Mouse (Mus musculus) kidney, embryonic 16.5 days (tissue): ENCODE measurements around the gene Nadk2. TPM values are rescaled to one million over a fixed set of nuclear protein-coding genes. Genes with fewer than 3 reads are reported as not detected.

ENCODE experiments used
- ATAC-seq: fragments of 200-750 bp; cut with Nextera tagmentation; 2 replicates; pipeline ENCODE4 v1.8.0; 2017; ENCODE audit warnings: moderate TSS enrichment; ENCODE audit not compliant: low FRiP score, low TSS enrichment
- H3K27ac ChIP-seq: fragments of 300-500 bp; sonication (generic); 2 replicates; pipeline ENCODE4 v1.5.1; 2014; ENCODE audit warnings: low read length
- H3K27me3 ChIP-seq: fragments of 300-500 bp; sonication (generic); 2 replicates; pipeline ENCODE4 v1.6.1; 2014; ENCODE audit warnings: low read length, control low read depth, mixed read lengths; ENCODE audit not compliant: insufficient read depth
- H3K36me3 ChIP-seq: fragments of 300-500 bp; sonication (generic); 2 replicates; pipeline ENCODE4 v1.6.1; 2014; ENCODE audit warnings: low read length, control low read depth, mixed read lengths; ENCODE audit not compliant: insufficient read depth
- H3K4me1 ChIP-seq: fragments of 300-500 bp; sonication (generic); 2 replicates; pipeline ENCODE4 v1.6.1; 2014; ENCODE audit warnings: low read length, control low read depth, mixed read lengths; ENCODE audit not compliant: insufficient read depth
- H3K4me2 ChIP-seq: fragments of 300-500 bp; sonication (generic); replicated peaks from 2 replicates; pipeline ENCODE4 v1.6.1; 2014; ENCODE audit warnings: low read depth, low read length
- H3K4me3 ChIP-seq: fragments of 300-500 bp; sonication (generic); 2 replicates; pipeline ENCODE4 v1.5.1; 2014; ENCODE audit warnings: mild to moderate bottlenecking, low read length
- H3K9ac ChIP-seq: fragments of 300-500 bp; sonication (generic); replicated peaks from 2 replicates; pipeline ENCODE4 v1.6.1; 2014; ENCODE audit warnings: low read length
- H3K9me3 ChIP-seq: fragments of 300-500 bp; sonication (generic); 2 replicates; pipeline ENCODE4 v1.6.1; 2016; ENCODE audit warnings: low read length, control low read depth
- WGBS: fragments of 180-500 bp; shearing (Covaris S2); extraction: QIAGEN DNeasy Blood & Tissue Kit; methylation state at CpG from one replicate; pipeline ENCODE4 v1.1.7; 2014; 5-methylcytosine and 5-hydroxymethylcytosine counted together
- polyA plus RNA-seq: library from polyadenylated mRNA; unstranded; fragments of >200 nt; fragmentation: Nextera tagmentation; extraction: Ambion mirVana; gene quantifications from 2 replicates; pipeline ENCODE4 v1.2.1, GENCODE M21; 2015

Nadk2 gene
- polyA plus RNA-seq, 1 experiment from 2014 or later, result 26.4 TPM

DNA sequence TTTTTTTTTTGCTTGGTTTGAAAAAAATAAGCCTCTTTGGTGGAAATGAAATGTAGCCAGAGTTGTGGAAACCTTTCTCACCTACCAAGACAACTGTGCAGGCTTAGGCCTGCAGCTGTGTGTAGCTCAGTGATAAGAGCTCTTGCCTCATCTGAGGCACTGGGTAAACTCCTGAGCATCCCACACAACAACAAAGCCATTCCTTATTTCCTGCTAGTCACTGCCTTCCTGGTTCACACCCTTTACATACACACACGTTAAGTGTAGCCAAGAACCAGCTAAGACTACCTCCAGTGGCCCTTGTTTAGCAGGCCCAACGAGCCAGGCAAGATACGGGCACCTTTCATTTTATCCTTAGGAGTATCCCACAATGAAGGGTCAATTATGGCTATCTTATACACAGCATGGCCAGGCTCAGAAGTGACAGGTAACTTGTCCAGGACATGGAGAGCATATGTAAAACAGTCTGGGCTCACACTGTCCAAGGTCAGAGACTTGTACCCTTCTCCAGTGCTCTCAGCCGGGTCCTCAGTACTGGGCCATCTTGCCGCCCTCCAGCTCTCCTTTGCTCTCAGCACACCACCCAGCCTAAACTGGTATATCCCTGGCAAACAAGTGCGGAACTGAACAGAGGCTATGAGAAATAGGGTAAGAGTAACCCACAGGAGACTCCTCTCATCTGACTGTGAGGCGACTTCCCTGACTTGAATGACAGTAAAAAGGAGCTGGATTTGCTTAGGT, 56.2 kb downstream of the Nadk2 start:
- no peak overlapping the region for H3K4me2 ChIP-seq
- no peaks in the 10 kb centered on the region for H3K27me3 ChIP-seq
- no peaks in the 10 kb centered on the region for H3K4me1 ChIP-seq
- ATAC-seq, result no peak
- H3K9me3 ChIP-seq, result no peaks in the 10 kb centered on the region
- WGBS, result 91% methylated on average over 7 of the region's 7 CpGs
- peaks cover 50% of the 10 kb centered on the region for H3K36me3 ChIP-seq
- H3K4me3 ChIP-seq, result no peak overlapping the region
- no peak overlapping the region for H3K9ac ChIP-seq
- no peak overlapping the region for H3K27ac ChIP-seq

DNA sequence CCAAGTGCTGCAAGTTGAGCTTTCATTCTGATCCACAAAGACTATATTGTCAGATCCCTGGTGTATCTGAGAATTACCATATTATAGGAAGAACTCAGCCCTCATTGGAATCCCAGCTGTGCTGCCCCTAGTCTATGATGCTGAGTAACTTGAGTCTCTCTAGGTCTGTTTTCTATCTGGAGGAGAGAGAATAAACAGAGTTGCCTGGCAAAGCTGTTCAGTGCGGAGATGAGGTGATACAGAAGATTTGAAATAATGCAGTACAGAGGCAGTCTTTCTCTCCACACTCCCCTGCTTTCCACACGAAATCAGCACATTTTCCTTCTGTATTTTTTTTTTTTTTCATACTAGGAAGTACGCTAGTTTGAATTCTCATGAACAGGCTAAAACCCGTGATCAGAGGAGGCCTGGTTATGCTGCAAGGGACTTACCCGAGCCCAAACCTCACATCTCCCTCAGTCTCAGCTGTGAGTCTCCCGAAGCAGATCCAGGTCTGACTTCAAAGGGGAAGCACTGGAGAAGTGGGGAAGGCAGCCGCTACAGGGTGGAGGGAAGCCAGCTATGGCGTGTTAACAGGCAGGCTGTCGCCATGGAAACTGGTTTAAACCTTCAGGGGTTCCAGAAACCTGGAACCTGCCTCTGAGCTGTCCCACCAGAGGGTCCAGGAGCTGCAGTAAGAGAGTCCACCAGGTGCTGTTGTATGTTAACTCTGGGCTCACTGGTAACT, 59.9 kb downstream of the Nadk2 start:
- 77% methylated on average over 9 of the region's 9 CpGs for WGBS
- peaks cover 39% of the 10 kb centered on the region for H3K36me3 ChIP-seq
- no peak overlapping the region for H3K4me2 ChIP-seq
- H3K4me1 ChIP-seq, result peaks cover 3% of the 10 kb centered on the region; the same call in 1 of the 2 replicates
- H3K9ac ChIP-seq, result no peak overlapping the region
- no peaks in the 10 kb centered on the region for H3K9me3 ChIP-seq
- no peak overlapping the region for H3K27ac ChIP-seq
- H3K27me3 ChIP-seq, result no peaks in the 10 kb centered on the region
- no peak overlapping the region for H3K4me3 ChIP-seq
- ATAC-seq, result no peak

DNA sequence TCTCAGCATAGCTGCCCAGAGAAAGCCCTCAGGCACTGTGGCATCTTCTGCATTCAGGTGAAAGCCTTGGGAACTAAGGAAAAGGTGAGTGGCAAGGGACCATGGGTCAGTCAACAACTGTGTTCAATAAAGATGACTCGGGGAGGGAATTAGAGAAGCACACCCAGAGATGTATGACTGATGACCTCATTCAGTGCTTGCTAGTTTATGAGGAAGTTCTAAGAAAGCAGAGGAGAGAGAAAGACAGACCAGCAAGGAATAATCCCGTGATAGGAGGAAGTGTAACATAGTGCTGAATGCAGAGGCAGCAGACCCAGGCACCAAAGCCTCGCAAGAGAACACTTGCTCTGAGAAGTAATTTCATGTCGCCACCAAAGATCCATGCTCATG, 60.4 kb downstream of the Nadk2 start:
- Histone ChIP-seq H3K36me3 (peaks cover 45% of the 10 kb centered on the region), H3K9me3 (no peaks in the 10 kb centered on the region), H3K4me2 (no peak overlapping the region), H3K4me3 (no peak overlapping the region), H3K4me1 (peaks cover 3% of the 10 kb centered on the region; the same call in 1 of the 2 replicates), H3K27me3 (no peaks in the 10 kb centered on the region), H3K27ac (no peak overlapping the region), H3K9ac (no peak overlapping the region)
- 69% methylated on average over 4 of the region's 4 CpGs for WGBS
- ATAC-seq, result 0 out of 2 replicates have a peak, but pooled peaks have one; percentile 13

DNA sequence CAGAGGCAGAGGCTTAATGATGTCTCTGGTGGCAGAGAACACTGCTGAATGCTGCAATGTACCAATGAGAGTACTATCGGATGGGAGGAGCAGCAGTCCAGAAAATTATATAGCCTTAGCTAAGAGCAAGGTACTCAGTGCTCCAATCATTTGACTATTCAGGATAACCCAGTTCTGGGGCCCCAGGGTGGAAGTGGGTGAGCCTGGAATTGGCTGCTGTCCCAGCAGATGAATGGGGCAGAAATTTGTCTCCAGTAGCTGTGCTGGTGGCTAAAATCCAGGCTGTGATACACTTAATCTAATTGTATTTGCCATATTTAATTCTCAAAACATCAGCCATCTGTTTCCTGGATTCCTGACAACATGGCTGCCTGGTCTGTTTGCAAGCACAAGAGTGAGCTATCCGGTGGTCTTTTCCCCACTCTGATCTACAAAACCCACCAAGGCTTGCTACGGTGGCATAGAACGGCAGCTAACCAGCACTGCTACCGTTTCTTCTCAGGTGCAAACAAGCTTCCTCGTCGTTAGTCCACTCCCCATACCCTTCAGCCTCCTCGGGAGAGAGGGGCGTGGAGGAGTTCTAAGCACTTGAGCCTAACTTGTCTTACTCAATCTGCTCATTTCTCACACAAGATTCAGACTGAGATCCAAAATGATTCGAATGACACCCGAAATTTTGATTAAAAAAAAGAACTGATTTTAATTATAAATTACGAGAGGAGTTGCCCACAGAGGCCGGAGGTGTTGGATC, 61.8 kb downstream of the Nadk2 start:
- ATAC-seq, result no peak
- Histone ChIP-seq H3K4me2 (no peak overlapping the region), H3K27ac (no peak overlapping the region), H3K36me3 (peaks cover 54% of the 10 kb centered on the region), H3K9me3 (no peaks in the 10 kb centered on the region), H3K4me1 (peaks cover 3% of the 10 kb centered on the region; the same call in 1 of the 2 replicates), H3K9ac (no peak overlapping the region), H3K27me3 (no peaks in the 10 kb centered on the region), H3K4me3 (no peak overlapping the region)
- WGBS, result 86% methylated on average over 13 of the region's 13 CpGs

DNA sequence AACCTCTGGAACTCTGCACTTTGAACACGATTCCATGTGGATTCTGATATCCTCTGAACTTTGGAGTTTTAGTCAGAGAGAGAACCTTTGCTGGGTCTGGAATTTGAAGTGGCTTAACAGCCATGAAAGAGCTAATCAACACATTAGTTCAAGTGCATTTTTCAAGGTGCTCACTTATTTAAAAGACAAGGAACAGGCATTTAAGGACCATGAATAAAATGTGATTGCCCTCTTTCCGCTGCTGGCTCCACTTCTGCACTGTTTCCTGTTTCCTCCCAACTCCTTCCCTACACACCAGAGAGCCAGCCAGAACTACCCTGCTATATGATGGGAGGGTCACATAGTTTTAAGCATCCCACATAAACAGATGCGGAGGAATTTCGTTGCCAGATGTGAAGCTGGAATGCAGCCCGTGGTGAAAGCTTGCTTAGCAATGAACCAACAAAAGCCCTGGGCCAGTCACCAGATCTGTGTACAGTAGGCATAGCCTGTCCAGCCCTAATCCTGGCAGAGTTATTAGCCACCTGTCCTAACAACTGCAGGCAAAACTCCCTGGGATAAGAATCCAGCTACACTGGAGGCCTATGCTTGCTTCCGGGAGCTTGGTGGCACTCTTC, 63.9 kb downstream of the Nadk2 start:
- H3K36me3 ChIP-seq, result peaks cover 47% of the 10 kb centered on the region
- H3K4me3 ChIP-seq, result no peak overlapping the region
- H3K27me3 ChIP-seq, result no peaks in the 10 kb centered on the region
- 62% methylated on average over 6 of the region's 6 CpGs for WGBS
- H3K9me3 ChIP-seq, result no peaks in the 10 kb centered on the region
- H3K4me2 ChIP-seq, result no peak overlapping the region
- ATAC-seq, result no peak
- peaks cover 16% of the 10 kb centered on the region for H3K4me1 ChIP-seq
- H3K9ac ChIP-seq, result no peak overlapping the region
- 0 out of 2 replicates have a peak overlapping the region, but pooled peaks have one; percentile 59 for H3K27ac ChIP-seq

DNA sequence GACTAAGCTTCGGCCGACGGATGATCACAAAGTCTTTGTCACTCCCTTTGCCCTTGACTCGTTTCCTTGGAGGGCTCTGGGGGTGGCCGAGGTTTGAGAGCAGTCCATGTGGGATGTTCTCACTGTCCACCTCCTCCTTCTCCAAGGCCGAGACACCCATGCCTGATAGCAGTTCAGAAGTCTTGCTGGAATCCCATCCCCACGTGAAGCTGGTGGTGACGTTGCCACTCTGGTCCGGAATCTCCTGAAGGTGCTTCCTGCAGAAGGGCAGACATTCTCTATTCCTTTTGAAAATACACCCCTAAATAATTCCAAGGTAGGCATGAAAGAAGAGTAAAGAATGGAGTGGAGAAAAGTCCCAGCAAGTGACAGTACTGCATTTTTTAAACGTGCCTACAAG, 68.4 kb downstream of the Nadk2 start:
- WGBS, result 15% methylated on average over 10 of the region's 10 CpGs
- peak overlapping the region; percentile 76 for H3K9ac ChIP-seq

DNA sequence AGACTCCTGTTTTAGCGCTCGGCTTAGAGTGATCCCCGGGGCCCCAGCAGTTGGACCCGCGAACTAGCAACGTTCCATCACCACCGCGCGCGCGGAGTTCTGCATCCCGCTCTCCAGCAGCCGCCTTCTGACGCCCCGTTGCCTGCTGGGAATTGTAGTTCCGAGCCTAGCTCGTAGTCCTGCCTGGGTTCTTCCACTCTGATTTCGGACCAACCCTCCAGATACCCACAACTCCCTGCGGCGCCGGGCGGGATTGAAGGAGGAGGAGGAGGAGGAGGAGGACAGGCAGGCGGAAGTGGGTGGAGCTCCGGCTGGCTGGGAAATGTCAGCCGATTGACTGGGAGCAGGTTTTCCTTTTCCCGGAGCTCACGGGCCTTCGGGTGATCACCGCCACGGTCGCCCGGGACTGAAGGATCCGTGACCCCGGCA, 69.2 kb downstream of the Nadk2 start, which contains the start of gene Lmbrd2:
Gene Lmbrd2, plus strand, starts transcription at position 299 of the 429 bp plus-strand sequence.
- Histone ChIP-seq H3K9ac (peak within 1 kb of the TSS; percentile 87), H3K27ac (peak within 1 kb of the TSS; percentile 79), H3K36me3 (peaks cover 23% of the 10 kb centered on the region; the same call in 1 of the 2 replicates), H3K4me1 (peaks cover 15% of the 10 kb centered on the region), H3K9me3 (no peaks in the 10 kb centered on the region), H3K4me2 (peak within 1 kb of the TSS; percentile 69), H3K27me3 (no peaks in the 10 kb centered on the region), H3K4me3 (peak within 1 kb of the TSS; percentile 90)
- WGBS, result 0% methylated on average over 32 of the region's 34 CpGs
- peak; percentile 99 for ATAC-seq

More for the DNA sequence above, 68.4 kb downstream of the Nadk2 start:
- H3K4me2 ChIP-seq, result peak overlapping the region; percentile 68
- no peaks in the 10 kb centered on the region for H3K27me3 ChIP-seq
- H3K9me3 ChIP-seq, result no peaks in the 10 kb centered on the region
- peak overlapping the region; percentile 90 for H3K4me3 ChIP-seq
- H3K27ac ChIP-seq, result no peak overlapping the region; the same call in 1 of the 2 replicates
- H3K36me3 ChIP-seq, result peaks cover 26% of the 10 kb centered on the region; the same call in 1 of the 2 replicates
- peaks cover 18% of the 10 kb centered on the region for H3K4me1 ChIP-seq
- ATAC-seq, result no peak

DNA sequence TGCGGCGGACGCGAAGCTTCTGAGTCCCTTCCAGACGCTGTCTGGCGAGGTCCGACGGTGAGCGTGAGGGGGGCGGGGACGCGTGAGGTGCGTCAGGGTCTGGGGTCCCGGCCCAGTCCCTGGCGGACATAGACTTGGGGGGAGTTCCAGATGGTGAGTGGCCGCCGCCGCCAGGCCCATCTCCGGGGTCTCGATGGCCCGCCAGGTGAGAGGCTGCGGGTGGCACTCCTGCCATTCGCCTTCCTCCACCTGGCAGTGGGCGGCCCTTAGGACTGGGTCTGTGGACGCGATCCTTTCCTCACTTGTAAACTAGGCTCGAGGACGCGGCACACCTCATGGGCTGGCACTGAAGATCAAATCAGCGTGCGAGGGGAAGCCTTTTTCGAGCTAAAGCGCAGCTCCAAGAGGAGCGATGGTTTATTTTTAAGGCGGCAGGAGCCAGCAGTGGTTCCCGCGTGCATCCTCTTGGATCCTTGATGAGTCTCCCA, 69.7 kb downstream of the Nadk2 start:
- Histone ChIP-seq H3K4me1 (peaks cover 15% of the 10 kb centered on the region), H3K9ac (peak overlapping the region; percentile 87), H3K36me3 (peaks cover 20% of the 10 kb centered on the region; the same call in 1 of the 2 replicates), H3K4me3 (peak overlapping the region; percentile 90), H3K4me2 (peak overlapping the region; percentile 69), H3K27ac (peak overlapping the region; percentile 79), H3K9me3 (no peaks in the 10 kb centered on the region), H3K27me3 (no peaks in the 10 kb centered on the region)
- WGBS, result 0% methylated on average over 37 of the region's 37 CpGs
- peak; percentile 89 for ATAC-seq

DNA sequence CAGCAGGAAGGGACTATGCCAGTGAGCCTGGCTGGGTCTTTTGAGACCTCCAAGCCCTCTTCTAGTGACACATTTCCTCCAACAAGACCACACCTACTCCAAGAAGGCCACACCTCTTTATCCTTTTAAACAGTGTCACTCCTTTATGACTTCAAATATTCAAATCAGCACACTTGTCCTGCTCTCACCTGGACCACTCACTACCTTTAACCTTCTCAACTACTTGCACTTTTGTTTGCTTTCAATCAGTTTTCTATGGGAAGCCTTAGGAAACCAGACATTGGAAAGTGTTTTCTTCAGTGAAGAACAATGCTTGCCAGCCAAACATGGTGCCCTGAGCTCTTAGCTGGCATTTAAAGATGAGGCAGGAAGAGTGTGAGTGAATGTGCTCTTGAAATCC, 84.3 kb downstream of the Nadk2 start, which contains the start of gene Skp2:
Gene Skp2, minus strand, starts transcription at position 101 of the 400 bp plus-strand sequence.
- Histone ChIP-seq H3K9me3 (no peaks in the 10 kb centered on the region), H3K27me3 (no peaks in the 10 kb centered on the region), H3K27ac (no peak within 1 kb of the TSS), H3K9ac (no peak within 1 kb of the TSS), H3K36me3 (peaks cover 18% of the 10 kb centered on the region), H3K4me3 (no peak within 1 kb of the TSS), H3K4me1 (no peaks in the 10 kb centered on the region), H3K4me2 (no peak within 1 kb of the TSS)
- no peak for ATAC-seq
